Mouse (Mus musculus) retina, embryonic 14.5 days (tissue): ENCODE data around the gene Kdm5a.

Source experiments
- DNase-seq: peaks from one replicate; pipeline ENCODE4 v3.0.0-alpha.2; 2015; ENCODE audit warnings: low spot score

Kdm5a gene

GRCm38 (mm10) chr6:120472455-120473140 is 108.7 kb downstream of the Kdm5a start:
- DNase-seq = peak; percentile 61

GRCm38 (mm10) chr6:120473427-120473826 is 109.5 kb downstream of the Kdm5a start:
- no peak for DNase-seq

GRCm38 (mm10) chr6:120475288-120475687 is 111.4 kb downstream of the Kdm5a start:
- DNase-seq = no peak

GRCm38 (mm10) chr6:120479302-120479701 is 115.4 kb downstream of the Kdm5a start:
- DNase-seq = no peak

GRCm38 (mm10) chr6:120480361-120480760 is 116.4 kb downstream of the Kdm5a start:
- no peak for DNase-seq

- DNase-seq = no peak
Measured at GRCm38 (mm10) chr6:120481538-120481937, 117.6 kb downstream of the Kdm5a start.

- DNase-seq = no peak
Measured at GRCm38 (mm10) chr6:120482021-120482420, 118.1 kb downstream of the Kdm5a start.

GRCm38 (mm10) chr6:120482756-120483155 is 118.8 kb downstream of the Kdm5a start:
- DNase-seq = no peak

GRCm38 (mm10) chr6:120483211-120483626 is 119.3 kb downstream of the Kdm5a start:
- peak; percentile 71 for DNase-seq

GRCm38 (mm10) chr6:120485038-120485437 is 121.1 kb downstream of the Kdm5a start:
- DNase-seq = no peak

GRCm38 (mm10) chr6:120486051-120486510 is 122.2 kb downstream of the Kdm5a start:
- no peak for DNase-seq

GRCm38 (mm10) chr6:120488647-120489046 is 124.7 kb downstream of the Kdm5a start:
- no peak for DNase-seq

- DNase-seq = no peak
Measured at GRCm38 (mm10) chr6:120489461-120489860, 125.5 kb downstream of the Kdm5a start.

GRCm38 (mm10) chr6:120491064-120491463 is 127.1 kb downstream of the Kdm5a start:
- DNase-seq = no peak

- no peak for DNase-seq
Measured at GRCm38 (mm10) chr6:120491862-120492498, 128.1 kb downstream of the Kdm5a start.

- peak; percentile 58 for DNase-seq
Measured at GRCm38 (mm10) chr6:120492499-120493373, 128.8 kb downstream of the Kdm5a start.

- peak; percentile 88 for DNase-seq
Measured at GRCm38 (mm10) chr6:120493374-120494181, 129.7 kb downstream of the Kdm5a start, which contains the start of gene Tmem121b. Tmem121b (minus strand) TSS chr6:120493807.
